Mouse (Mus musculus): ENCODE measurements around the gene 4933417A18Rik. TPM values are rescaled to one million over a fixed set of nuclear protein-coding genes. Genes with fewer than 3 reads are reported as not detected.

The 4933417A18Rik gene
- polyA plus RNA-seq, 1 experiment: not detected

DNA sequence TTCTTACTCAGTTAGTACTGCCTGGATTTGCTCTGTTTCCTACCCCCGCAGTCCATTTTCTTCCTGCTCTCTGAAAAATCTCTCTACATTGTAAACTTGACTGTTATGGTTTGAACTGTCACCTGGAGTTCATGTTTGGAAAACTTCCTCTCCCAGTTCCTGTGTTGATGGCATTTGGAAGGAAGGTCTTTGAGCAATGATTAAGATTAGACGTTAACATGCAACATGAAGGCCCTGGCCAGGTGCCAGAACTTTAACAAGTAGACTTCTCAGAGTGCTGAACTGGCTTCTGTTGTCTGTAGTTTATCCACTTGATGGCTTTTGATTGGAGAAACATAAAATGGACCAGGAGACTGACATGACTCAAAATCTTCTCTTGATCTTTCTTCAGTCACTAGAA lies 71.7 kb downstream of the 4933417A18Rik start:
- TF ChIP-seq CTCF (IDR thresholded peaks at IDR 0.05; ENCODE audit: extremely low read depth, insufficient read depth, low read length) (no peak), POLR2A (IDR thresholded peaks at IDR 0.05; ENCODE audit: extremely low read depth, insufficient read depth, low read length) (no peak)
- Histone ChIP-seq H3K27ac (ENCODE audit: insufficient read depth, low read length) (no peak overlapping the region), H3K4me1 (ENCODE audit: control insufficient read depth, insufficient read depth, low read length) (no peaks in the 10 kb centered on the region; the same call in 1 of the 2 replicates), H3K4me3 (ENCODE audit: insufficient read depth, low read length) (no peak overlapping the region)

Other genes starting within 250 kb of the 4933417A18Rik start
- not detected in 2 replicates for gene Fam50b, start 189.6 kb upstream of the 4933417A18Rik start, polyA plus RNA-seq (2012; rRNA removed)
- gene Prpf4b, start 49.1 kb upstream of the 4933417A18Rik start, polyA plus RNA-seq (2012; rRNA removed): 91.6 and 103 TPM in 2 replicates
- gene Fam217a, start 99 bp upstream of the 4933417A18Rik start, polyA plus RNA-seq (2012; rRNA removed): 0.68 and 0.88 TPM in 2 replicates
- not detected in 2 replicates for gene Eci3, start 39.4 kb downstream of the 4933417A18Rik start, polyA plus RNA-seq (2012; rRNA removed)
- gene Eci2, start 102.7 kb downstream of the 4933417A18Rik start, polyA plus RNA-seq (2012; rRNA removed): 61.1 and 61.4 TPM in 2 replicates

Measured in cortical plate, adult 2 months (tissue).